Mouse (Mus musculus) neural tube, embryonic 15.5 days (tissue): ENCODE results near the gene Slc16a6. TPM values are rescaled to one million over a fixed set of nuclear protein-coding genes. Genes with fewer than 3 reads are reported as not detected.
"Not testable (repeated sequence)": the region's sequence is repeated elsewhere in the genome, so short reads cannot be mapped to it uniquely, and the experiment has no call there.

Experiments used
- ATAC-seq: fragments of 200-750 bp; cut with Nextera tagmentation; 2 replicates; pipeline ENCODE4 v1.8.0; 2017; ENCODE audit warnings: mild to moderate bottlenecking, moderate TSS enrichment, moderate library complexity; ENCODE audit not compliant: low FRiP score
- H3K27ac ChIP-seq: fragments of 300-500 bp; sonication (generic); replicated peaks from 2 replicates; pipeline ENCODE4 v1.5.1; 2015; ENCODE audit warnings: mild to moderate bottlenecking, inconsistent platforms
- H3K27me3 ChIP-seq: fragments of 300-500 bp; sonication (generic); replicated peaks from 2 replicates; pipeline ENCODE4 v1.6.1; 2015; ENCODE audit warnings: inconsistent platforms
- H3K36me3 ChIP-seq: fragments of 300-500 bp; sonication (generic); 2 replicates; pipeline ENCODE4 v1.6.1; 2015; ENCODE audit warnings: inconsistent platforms
- H3K4me1 ChIP-seq: fragments of 300-500 bp; sonication (generic); 2 replicates; pipeline ENCODE4 v1.6.1; 2015; ENCODE audit warnings: inconsistent platforms
- H3K4me2 ChIP-seq: fragments of 300-500 bp; sonication (generic); 2 replicates; pipeline ENCODE4 v1.6.1; 2015; ENCODE audit warnings: inconsistent platforms, mild to moderate bottlenecking, moderate library complexity
- H3K4me3 ChIP-seq: fragments of 300-500 bp; sonication (generic); replicated peaks from 2 replicates; pipeline ENCODE4 v1.5.1; 2015; ENCODE audit warnings: mild to moderate bottlenecking, inconsistent platforms
- H3K9ac ChIP-seq: fragments of 300-500 bp; sonication (generic); replicated peaks from 2 replicates; pipeline ENCODE4 v1.6.1; 2015; ENCODE audit warnings: mild to moderate bottlenecking, inconsistent platforms
- H3K9me3 ChIP-seq: fragments of 300-500 bp; sonication (generic); replicated peaks from 2 replicates; pipeline ENCODE4 v1.6.1; 2016; ENCODE audit warnings: inconsistent platforms
- WGBS: fragments of 180-500 bp; shearing (Covaris S2); methylation state at CpG from one replicate; pipeline ENCODE4 v1.1.7; 2015; ENCODE audit warnings: mixed read lengths; 5-methylcytosine and 5-hydroxymethylcytosine counted together
- polyA plus RNA-seq: library from polyadenylated mRNA; unstranded; fragments of >200 nt; fragmentation: Nextera tagmentation; extraction: Ambion mirVana; gene quantifications from 2 replicates; pipeline ENCODE4 v1.2.1, GENCODE M21; 2015

Slc16a6 gene
- polyA plus RNA-seq, 1 experiment from 2014 or later, result 3.7 TPM

- ATAC-seq, result no peak; the same call in 1 of the 2 replicates
- no peak overlapping the region for H3K27ac ChIP-seq
- 40% methylated on average over 6 of the region's 6 CpGs for WGBS
Observed at GRCm38 (mm10) chr11:109496996-109497714, 23.8 kb upstream of the Slc16a6 start.

GRCm38 (mm10) chr11:109496475-109496993 lies 23.1 kb upstream of the Slc16a6 start:
- H3K27me3 ChIP-seq, result no peaks in the 10 kb centered on the region
- H3K27ac ChIP-seq, result no peak overlapping the region
- H3K4me2 ChIP-seq, result no peak overlapping the region
- H3K4me3 ChIP-seq, result no peak overlapping the region
- H3K9me3 ChIP-seq, result no peaks in the 10 kb centered on the region
- 84% methylated on average over 7 of the region's 7 CpGs for WGBS
- peaks cover 19% of the 10 kb centered on the region for H3K4me1 ChIP-seq
- no peaks in the 10 kb centered on the region for H3K36me3 ChIP-seq
- H3K9ac ChIP-seq, result no peak overlapping the region
- no peak for ATAC-seq

More at GRCm38 (mm10) chr11:109496996-109497714, 23.8 kb upstream of the Slc16a6 start:
- Histone ChIP-seq H3K4me2 (no peak overlapping the region), H3K27me3 (no peaks in the 10 kb centered on the region), H3K4me1 (peaks cover 19% of the 10 kb centered on the region), H3K36me3 (no peaks in the 10 kb centered on the region), H3K4me3 (no peak overlapping the region), H3K9ac (no peak overlapping the region), H3K9me3 (no peaks in the 10 kb centered on the region)

- no peak for ATAC-seq
- Histone ChIP-seq H3K9me3 (no peaks in the 10 kb centered on the region), H3K27me3 (no peaks in the 10 kb centered on the region), H3K4me1 (peaks cover 19% of the 10 kb centered on the region), H3K27ac (no peak overlapping the region), H3K9ac (no peak overlapping the region), H3K4me3 (no peak overlapping the region), H3K4me2 (no peak overlapping the region), H3K36me3 (no peaks in the 10 kb centered on the region)
- WGBS, result 49% methylated on average over 14 of the region's 14 CpGs
Observed at GRCm38 (mm10) chr11:109495771-109496474, 22.5 kb upstream of the Slc16a6 start.

GRCm38 (mm10) chr11:109494890-109495770 lies 21.7 kb upstream of the Slc16a6 start:
- no peak for ATAC-seq
- Histone ChIP-seq H3K9me3 (no peaks in the 10 kb centered on the region), H3K4me2 (no peak overlapping the region), H3K36me3 (no peaks in the 10 kb centered on the region), H3K27ac (no peak overlapping the region), H3K4me1 (peaks cover 19% of the 10 kb centered on the region), H3K27me3 (no peaks in the 10 kb centered on the region), H3K9ac (no peak overlapping the region), H3K4me3 (no peak overlapping the region)
- 55% methylated on average over 24 of the region's 24 CpGs for WGBS

GRCm38 (mm10) chr11:109492847-109493464 lies 19.6 kb upstream of the Slc16a6 start:
- H3K4me1 ChIP-seq, result peaks cover 16% of the 10 kb centered on the region
- not testable (repeated sequence) for H3K9ac ChIP-seq, H3K9me3 ChIP-seq, H3K27ac ChIP-seq, H3K36me3 ChIP-seq, H3K27me3 ChIP-seq, H3K4me3 ChIP-seq, ATAC-seq, H3K4me2 ChIP-seq
- WGBS, result 72% methylated on average over 8 of the region's 8 CpGs

GRCm38 (mm10) chr11:109491844-109492243 lies 18.4 kb upstream of the Slc16a6 start:
- Histone ChIP-seq H3K4me3 (no peak overlapping the region), H3K27ac (no peak overlapping the region), H3K4me1 (peaks cover 8% of the 10 kb centered on the region; the same call in 1 of the 2 replicates), H3K9me3 (no peaks in the 10 kb centered on the region), H3K9ac (no peak overlapping the region), H3K36me3 (no peaks in the 10 kb centered on the region), H3K4me2 (no peak overlapping the region), H3K27me3 (no peaks in the 10 kb centered on the region)
- WGBS, result 87% methylated on average over 4 of the region's 4 CpGs
- no peak for ATAC-seq

- Histone ChIP-seq H3K36me3 (no peaks in the 10 kb centered on the region), H3K4me3 (no peak overlapping the region), H3K27me3 (no peaks in the 10 kb centered on the region), H3K9me3 (no peaks in the 10 kb centered on the region), H3K4me1 (no peaks in the 10 kb centered on the region), H3K27ac (no peak overlapping the region), H3K4me2 (no peak overlapping the region), H3K9ac (no peak overlapping the region)
- WGBS, result 84% methylated on average over 2 of the region's 2 CpGs
- no peak for ATAC-seq
Observed at GRCm38 (mm10) chr11:109489763-109490162, 16.4 kb upstream of the Slc16a6 start.

GRCm38 (mm10) chr11:109487991-109488684 lies 14.7 kb upstream of the Slc16a6 start:
- Histone ChIP-seq H3K4me2 (no peak overlapping the region), H3K9me3 (no peaks in the 10 kb centered on the region), H3K27ac (no peak overlapping the region), H3K4me1 (no peaks in the 10 kb centered on the region), H3K9ac (no peak overlapping the region), H3K27me3 (no peaks in the 10 kb centered on the region), H3K4me3 (no peak overlapping the region), H3K36me3 (no peaks in the 10 kb centered on the region)
- no peak for ATAC-seq
- 88% methylated on average over 8 of the region's 10 CpGs for WGBS

- H3K4me2 ChIP-seq, result no peak overlapping the region
- no peak for ATAC-seq
- H3K36me3 ChIP-seq, result no peaks in the 10 kb centered on the region
- no peaks in the 10 kb centered on the region for H3K9me3 ChIP-seq
- H3K4me3 ChIP-seq, result no peak overlapping the region
- WGBS, result 65% methylated on average over 1 of the region's 1 CpGs
- H3K9ac ChIP-seq, result no peak overlapping the region
- H3K27me3 ChIP-seq, result no peaks in the 10 kb centered on the region
- H3K4me1 ChIP-seq, result no peaks in the 10 kb centered on the region
- H3K27ac ChIP-seq, result no peak overlapping the region
Observed at GRCm38 (mm10) chr11:109487111-109487510, 13.7 kb upstream of the Slc16a6 start.

GRCm38 (mm10) chr11:109485398-109486045 lies 12.1 kb upstream of the Slc16a6 start:
- no peak for ATAC-seq
- Histone ChIP-seq H3K4me1 (no peaks in the 10 kb centered on the region), H3K27me3 (no peaks in the 10 kb centered on the region), H3K4me2 (no peak overlapping the region), H3K9ac (no peak overlapping the region), H3K9me3 (no peaks in the 10 kb centered on the region), H3K27ac (no peak overlapping the region), H3K4me3 (no peak overlapping the region), H3K36me3 (no peaks in the 10 kb centered on the region)
- WGBS, result 85% methylated on average over 15 of the region's 15 CpGs
